Mouse (Mus musculus): ENCODE measurements around the gene Traf5. TPM values are rescaled to one million over a fixed set of nuclear protein-coding genes. Genes with fewer than 3 reads are reported as not detected.

Traf5 gene
- 3.6 TPM for polyA plus RNA-seq (2014; fragmentation: Illumina TruSeq; extraction: RNeasy Lipid Tissue Mini Kit (QIAGEN cat#74804))

GRCm38 (mm10) chr1:192091806-192092772, at the start of gene Traf5:
Traf5 (minus strand) TSS chr1:192092559.

GRCm38 (mm10) chr1:192137926-192138910, 45.9 kb upstream of the Traf5 start, which contains the start of gene Rcor3:
Rcor3 (minus strand) TSS chr1:192138062.

GRCm38 (mm10) chr1:191977187-191977586, 115.2 kb downstream of the Traf5 start, which contains the start of gene Rd3:
Rd3 (plus strand) TSS chr1:191977370.

Other genes with a start within 250 kb of the Traf5 start
- gene Slc30a1, start 185.8 kb downstream of the Traf5 start, polyA plus RNA-seq (2014; fragmentation: Illumina TruSeq; extraction: RNeasy Lipid Tissue Mini Kit (QIAGEN cat#74804)) = 44.3 TPM
- gene Rd3, start 115.2 kb downstream of the Traf5 start, polyA plus RNA-seq (2014; fragmentation: Illumina TruSeq; extraction: RNeasy Lipid Tissue Mini Kit (QIAGEN cat#74804)) = not detected
- gene Rcor3, start 45.5 kb upstream of the Traf5 start, polyA plus RNA-seq (2014; fragmentation: Illumina TruSeq; extraction: RNeasy Lipid Tissue Mini Kit (QIAGEN cat#74804)) = 44.8 TPM
- 2.7 TPM for gene Kcnh1, start 98.2 kb upstream of the Traf5 start, polyA plus RNA-seq (2014; fragmentation: Illumina TruSeq; extraction: RNeasy Lipid Tissue Mini Kit (QIAGEN cat#74804))